Mouse (Mus musculus) bone marrow, adult 2 months (tissue): ENCODE data around the gene Txn1.

Experiments used
- CTCF ChIP-seq: fragments of 200-500 bp; IDR thresholded peaks from 2 replicates; pipeline ENCODE4 v1.5.1; 2011; ENCODE audit warnings: low read length, control low read depth; ENCODE audit not compliant: control insufficient read depth, insufficient read depth
- POLR2A ChIP-seq: fragments of 200-500 bp; IDR thresholded peaks from 2 replicates; pipeline ENCODE4 v1.6.1; 2011; ENCODE audit warnings: low read depth, mild to moderate bottlenecking, control low read depth, low read length, borderline replicate concordance; ENCODE audit not compliant: control insufficient read depth

GRCm38 (mm10) chr4:57947036-57947435 is 9.2 kb downstream of the Txn1 start:
- no peak for TF ChIP-seq CTCF
- no peak for TF ChIP-seq POLR2A
